Mouse (Mus musculus): ENCODE data around the gene Nkap. TPM values are rescaled to one million over a fixed set of nuclear protein-coding genes. Genes with fewer than 3 reads are reported as not detected.
"Not testable (repeated sequence)": the region's sequence is repeated elsewhere in the genome, so short reads cannot be mapped to it uniquely, and the experiment has no call there.

Nkap gene
- 10 to 100 TPM; 15.2 to 15.9 TPM for total RNA-seq (2021)
- long read RNA-seq, experiment 1, full-length matches to known transcripts = 24 of 29 reads
- long read RNA-seq, experiment 1, partial matches to known transcripts = 2 of 29 reads
- long read RNA-seq, experiment 1, other reads (novel, unspliced or antisense) = 3 of 29 reads
- long read RNA-seq, experiment 2, full-length matches to known transcripts = 22 of 22 reads
- long read RNA-seq, experiment 2, partial matches to known transcripts = 0 of 22 reads
- long read RNA-seq, experiment 2, other reads (novel, unspliced or antisense) = 0 of 22 reads

DNA sequence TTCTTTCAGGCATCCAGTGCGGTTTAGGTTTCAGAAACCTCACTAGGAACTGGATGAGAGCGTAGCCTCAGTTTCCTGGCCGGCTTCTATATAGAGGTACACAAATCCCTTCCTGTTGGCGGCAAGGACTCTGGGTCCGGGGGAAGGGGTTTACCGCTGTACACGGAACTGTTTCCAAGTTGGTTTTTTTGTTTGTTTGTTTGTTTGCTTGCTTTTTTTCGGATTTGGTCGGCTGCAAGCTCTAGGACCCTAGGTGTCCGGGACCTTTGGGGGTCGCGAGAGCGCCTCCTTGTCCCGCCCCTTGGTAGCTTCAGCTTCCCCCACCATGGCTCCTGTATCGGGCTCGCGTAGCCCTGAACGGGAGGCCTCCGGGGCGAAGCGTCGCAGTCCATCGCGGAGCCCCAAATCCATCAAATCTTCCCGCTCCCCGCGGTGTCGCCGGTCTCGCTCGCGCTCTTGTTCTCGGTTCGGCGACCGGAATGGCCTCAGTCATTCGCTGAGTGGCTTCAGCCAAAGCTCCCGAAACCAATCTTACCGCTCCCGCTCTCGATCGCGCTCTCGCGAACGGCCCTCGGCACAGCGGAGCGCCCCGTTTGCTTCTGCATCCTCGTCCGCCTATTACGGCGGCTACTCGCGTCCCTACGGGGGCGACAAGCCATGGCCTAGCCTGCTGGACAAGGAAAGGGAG, at the start of gene Nkap:
TSS of gene Nkap (plus strand) at position 125 of the 688 bp plus-strand sequence.
- intact Hi-C loops (cut with DNase I) = no loop called here
- DNase-seq (ENCODE audit: low spot score in 2 of 2) = peak; percentile 73 to 83

DNA sequence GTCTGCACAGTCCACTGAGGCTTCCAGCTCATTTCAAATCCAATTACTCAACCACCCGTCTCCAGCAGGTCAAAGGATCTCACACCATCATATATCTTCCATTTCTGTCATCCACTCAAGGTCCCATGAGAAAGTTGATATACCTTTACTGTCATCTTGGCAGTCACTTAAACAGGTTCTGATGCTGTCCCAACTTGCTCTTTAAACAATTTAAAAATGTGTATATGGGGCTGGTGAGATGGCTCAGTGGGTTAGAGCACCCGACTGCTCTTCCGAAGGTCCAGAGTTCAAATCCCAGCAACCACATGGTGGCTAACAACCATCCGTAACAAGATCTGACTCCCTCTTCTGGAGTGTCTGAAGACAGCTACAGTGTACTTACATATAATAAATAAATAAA, 46.2 kb upstream of the Nkap start:
- intact Hi-C loops (cut with DNase I); DNase-seq (ENCODE audit: low spot score in 2 of 2): not testable (repeated sequence)

DNA sequence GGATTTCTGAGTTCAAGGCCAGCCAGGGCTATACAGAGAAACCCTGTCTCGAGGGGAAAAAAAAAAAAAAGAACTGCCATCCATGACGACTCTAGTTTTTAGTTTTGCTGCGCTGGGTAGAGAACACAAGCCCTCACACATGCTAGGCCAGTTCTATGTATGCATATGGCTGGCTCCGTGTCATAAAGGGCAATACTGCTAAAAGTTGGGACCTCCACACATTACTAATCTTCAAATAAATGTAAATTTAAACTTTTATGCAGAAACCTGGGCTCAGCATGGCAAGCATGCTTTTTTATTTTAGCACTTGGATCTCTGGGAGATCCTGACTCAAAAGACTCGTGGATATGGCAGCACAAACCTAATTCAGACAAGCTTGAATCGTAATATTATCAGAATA, 45.4 kb upstream of the Nkap start:
- intact Hi-C loops (cut with DNase I) = no loop called here

DNA sequence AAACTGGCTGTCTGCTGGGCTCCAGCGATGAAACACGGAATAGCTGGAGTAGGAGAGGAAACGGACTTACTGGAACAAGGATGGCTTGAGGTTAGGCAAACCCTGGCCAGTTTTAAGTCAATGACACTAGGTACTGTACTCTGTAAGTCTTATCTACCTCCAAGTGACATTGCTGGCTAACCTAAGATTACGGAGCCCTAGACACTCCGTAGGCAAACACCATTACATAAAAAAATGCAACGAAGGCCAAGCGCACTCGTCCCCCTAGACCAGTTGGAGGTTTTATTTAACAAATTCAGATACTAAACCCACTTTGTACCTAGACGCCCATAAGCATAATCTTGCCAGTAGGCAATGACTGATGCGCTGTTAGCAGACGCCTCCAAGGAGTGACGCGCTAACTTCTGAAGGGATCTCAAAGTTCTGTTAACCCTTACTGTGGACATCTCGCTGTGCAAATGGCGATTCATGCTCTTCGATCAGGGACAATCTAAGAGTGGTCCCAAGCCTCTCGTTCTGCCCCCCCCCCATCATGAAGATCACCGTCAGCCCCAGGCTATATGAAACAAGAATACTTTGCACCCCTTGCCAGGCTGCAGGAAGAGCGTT, 42.2 kb upstream of the Nkap start:
- peak; percentile 15 to 36 for DNase-seq (ENCODE audit: low spot score in 2 of 2)
- intact Hi-C loops (cut with DNase I) = no loop called here

More for the DNA sequence above, 45.4 kb upstream of the Nkap start:
- DNase-seq (ENCODE audit: low spot score in 2 of 2) = no peak

DNA sequence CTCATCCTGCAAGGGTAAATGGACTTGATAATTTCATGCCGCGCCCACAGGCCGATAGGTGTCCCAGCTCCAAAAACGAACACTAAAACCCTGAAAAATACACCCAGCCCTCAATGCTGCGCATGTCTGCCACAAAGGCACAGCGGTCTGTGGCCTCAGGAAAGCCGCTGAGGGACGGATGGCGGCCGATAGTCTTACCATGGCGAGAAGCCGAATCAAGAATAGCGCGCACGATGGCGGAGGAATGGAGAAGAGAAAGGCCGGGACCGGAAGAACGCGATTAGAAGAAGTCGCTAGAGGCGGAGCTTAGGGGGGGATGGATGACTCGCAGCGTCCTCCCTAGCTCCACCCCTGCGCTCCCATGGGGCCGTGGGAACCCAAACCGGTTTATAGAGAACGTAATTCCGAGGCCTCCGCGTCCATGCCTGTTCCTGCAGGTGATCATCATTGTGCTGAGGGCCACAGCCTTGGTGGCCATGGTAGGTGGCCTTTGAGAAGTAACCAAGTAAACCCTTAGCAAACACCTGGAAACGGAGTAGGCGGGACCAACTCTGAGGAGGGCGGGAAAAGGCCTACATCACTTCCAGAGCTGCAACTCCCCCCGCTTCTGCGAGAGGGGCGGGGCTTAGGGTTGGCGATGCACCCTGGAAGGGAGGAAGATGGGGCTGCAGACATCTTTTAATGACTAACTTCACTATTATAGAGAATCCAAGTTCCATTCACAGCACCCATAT, 41.5 kb upstream of the Nkap start, which contains the start of gene Rpl39:
TSS of gene Rpl39 (minus strand) at position 476 of the 734 bp plus-strand sequence.
- peak; percentile 75 to 82 for DNase-seq (ENCODE audit: low spot score in 2 of 2)
- intact Hi-C loops (cut with DNase I) = no loop called here

DNA sequence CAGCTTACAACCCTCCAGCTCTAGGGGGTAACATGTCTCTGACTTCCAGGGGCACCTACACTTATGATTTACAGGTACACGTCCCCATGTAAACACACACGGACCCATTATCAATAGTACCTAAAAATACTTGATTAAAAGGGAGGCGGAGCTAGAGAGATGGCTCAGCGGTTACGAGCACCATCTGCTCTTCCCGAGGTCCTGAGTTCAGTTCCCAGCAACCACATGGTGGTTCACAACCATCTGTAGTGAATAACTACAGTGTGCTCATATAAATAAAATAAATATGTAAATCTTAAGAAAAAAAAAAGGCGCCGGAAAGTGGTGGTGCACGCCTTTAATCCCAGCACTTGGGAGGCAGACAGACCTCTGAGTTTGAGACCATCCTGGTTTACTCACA, 40.9 kb upstream of the Nkap start:
- intact Hi-C loops (cut with DNase I) = no loop called here
- peak in 1 of 2 experiments; percentile 4 for DNase-seq (ENCODE audit: low spot score in 2 of 2)

DNA sequence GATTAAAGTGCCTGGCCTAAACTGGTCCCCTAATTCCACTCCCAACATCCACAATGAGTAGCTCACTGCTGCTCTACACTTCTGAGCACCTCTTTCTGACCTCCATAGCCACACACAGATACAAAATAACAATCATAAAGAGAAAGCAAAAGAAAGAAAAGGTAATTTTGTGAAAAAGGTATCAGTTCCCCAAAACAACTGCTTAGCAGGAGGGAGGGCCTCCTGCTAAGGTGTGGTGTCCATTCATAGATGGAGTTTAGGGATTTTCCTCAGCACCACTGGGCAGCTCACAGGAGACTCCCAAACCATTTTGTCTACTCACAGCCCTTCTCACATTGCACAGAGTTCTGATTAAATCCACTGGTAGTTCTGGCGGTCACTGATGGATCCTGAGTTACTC, 37.8 kb upstream of the Nkap start:
- intact Hi-C loops (cut with DNase I) = no loop called here
- DNase-seq (ENCODE audit: low spot score in 2 of 2) = no peak

DNA sequence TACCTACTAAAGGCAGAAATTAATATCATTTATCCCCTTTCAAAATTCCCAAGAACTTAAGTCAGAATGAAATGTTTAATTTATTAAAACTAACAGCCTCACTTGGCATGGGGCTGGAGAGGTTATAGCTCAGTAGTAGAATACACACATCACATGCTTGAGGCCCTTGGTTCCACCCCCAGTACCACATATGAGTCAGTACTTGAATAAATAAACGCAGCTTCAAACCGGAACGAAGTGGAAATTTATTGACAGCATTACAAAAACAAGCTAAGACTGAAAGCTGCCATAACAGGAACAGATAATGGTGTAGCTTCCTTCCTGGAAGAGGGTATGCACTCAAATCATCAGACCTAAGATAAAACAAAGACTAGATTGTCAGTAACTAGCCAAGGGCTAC, 35.1 kb upstream of the Nkap start:
- no peak for DNase-seq (ENCODE audit: low spot score in 2 of 2)
- intact Hi-C loops (cut with DNase I) = no loop called here

DNA sequence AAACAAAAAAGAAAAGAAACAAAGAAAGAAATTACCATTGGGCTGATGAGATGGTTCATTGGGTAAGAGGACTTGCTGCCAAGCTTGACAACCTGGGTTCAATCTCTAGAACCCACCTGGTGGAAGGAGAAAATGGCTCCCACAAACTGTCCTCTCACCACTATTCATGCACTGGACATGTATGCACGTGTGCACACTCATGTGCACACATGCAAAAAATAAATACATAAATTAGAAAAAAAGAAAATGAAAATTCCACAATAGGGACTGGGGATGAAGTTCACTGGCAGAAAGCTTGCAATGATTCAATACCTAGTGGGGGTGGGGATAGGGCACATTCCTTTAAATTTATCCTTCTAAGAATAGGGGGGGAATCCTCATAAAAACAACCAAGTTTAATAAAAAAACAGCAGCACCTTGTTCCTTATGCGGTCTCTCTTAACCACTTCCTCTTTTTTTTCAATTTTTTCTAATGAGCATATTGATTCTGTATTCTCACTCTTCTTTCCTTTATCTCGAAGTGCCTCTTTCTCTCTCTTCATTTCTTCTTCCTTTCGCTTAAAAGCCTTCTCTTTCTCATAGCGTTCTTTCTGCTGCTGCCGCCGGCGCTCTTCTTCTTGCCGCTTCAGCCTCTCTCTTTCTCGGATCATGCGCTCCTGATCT, 31.4 kb upstream of the Nkap start:
- no peak for DNase-seq (ENCODE audit: low spot score in 2 of 2)

DNA sequence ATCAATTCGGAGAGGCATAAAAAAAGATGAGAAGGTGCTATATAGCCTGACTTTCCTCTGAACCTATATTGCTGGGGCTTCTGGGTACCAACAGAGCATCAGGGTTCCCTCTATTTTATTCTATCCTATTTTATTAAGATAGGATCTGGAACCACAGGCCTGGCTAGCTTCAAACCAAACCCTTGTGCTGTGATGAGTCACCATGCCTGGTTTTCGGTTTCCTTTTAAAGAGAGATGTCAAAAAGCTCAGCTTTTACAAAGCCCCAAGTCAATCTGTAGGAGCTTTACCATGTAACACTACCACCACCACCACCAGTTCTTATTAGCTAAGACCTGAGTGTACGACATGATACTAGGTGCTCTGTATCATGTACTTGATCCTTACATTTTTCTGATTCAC, 27.9 kb upstream of the Nkap start:
- intact Hi-C loops (cut with DNase I) = no loop called here
- no peak for DNase-seq (ENCODE audit: low spot score in 2 of 2)

More for the DNA sequence above, 31.4 kb upstream of the Nkap start:
- intact Hi-C loops (cut with DNase I) = no loop called here

DNA sequence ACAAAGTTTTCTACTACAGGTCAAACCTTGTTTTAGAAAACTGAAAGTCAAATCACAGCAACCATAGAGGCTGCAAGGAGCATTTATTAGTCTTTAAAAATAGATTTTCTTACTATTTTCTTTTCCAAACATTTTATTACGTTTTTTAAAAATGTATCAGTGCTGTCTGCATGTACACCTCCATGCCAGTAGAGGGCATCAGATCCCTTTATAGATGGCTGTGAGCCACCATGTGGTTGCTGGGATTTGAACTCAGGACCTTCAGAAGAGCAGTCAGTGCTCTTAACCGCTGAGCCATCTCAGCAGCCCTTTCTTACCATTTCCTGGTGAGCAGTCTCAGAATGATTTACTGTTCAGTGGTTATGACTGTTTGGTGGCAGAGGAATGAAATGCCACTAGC, 22.8 kb upstream of the Nkap start:
- no peak for DNase-seq (ENCODE audit: low spot score in 2 of 2)
- intact Hi-C loops (cut with DNase I) = no loop called here

DNA sequence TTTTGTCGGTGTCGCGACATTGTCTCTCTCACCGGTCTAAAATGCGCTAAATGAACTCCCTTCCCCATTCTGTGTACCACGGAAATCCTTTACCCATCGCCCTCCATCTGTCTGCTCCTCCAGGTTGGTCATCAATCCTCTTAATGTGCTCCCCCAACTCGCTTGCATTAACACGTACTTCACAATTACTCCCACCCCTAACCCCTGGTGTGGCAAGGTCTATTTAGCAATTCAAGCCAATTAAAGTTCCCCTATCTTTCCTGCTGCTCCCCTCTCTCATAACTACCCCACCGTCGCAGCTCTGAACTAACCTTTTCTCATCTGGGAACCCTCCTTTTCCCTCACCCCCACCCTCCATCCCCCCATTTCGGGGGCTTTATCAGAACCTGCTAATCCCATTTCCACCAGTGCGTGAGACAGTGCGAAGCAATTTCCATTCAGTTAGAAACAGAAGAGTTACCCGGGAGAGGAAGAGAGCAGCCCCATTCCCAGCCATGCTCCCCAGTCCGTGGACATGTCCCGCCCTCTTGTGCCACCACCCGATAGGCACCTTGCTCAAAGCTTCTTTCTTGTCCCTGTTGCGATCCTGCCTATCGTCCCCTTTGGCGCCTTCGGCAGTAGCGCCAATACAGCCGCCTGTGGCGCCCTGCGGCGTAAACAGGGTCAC, 16.9 kb upstream of the Nkap start:
- intact Hi-C loops (cut with DNase I) = no loop called here
- no peak for DNase-seq (ENCODE audit: low spot score in 2 of 2)

DNA sequence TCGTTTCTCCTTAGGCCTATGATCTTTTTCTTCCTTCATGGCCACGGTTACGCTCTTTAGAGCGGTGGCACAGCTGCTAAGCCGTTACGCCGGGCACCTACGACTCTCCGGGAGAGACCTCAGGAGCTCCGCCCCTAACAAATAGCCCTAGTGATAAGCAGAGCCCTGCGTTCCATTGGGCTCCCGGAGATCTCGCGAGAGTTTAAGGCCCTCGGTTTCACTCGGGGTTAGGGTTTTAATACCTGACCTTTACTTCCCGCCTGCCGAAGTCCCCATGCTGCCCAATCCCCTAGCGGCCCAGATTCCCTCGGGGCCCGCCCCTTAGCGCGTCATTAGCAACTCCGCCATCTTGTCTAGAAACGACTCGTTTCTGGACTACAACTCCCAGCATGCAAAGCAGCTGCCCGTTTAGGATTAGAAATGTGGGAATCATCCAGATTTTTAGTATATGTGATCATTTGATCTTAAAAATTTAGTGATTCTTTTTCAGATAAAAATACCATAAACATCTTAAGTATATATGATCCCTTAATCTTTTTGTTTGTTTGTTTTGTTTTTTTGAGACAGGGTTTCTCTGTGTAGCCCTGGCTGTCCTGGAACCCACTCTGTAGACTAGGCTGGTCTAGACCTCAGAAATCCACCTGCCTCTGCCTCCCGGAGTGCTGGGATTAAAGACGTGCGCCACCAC, 16.3 kb upstream of the Nkap start, which contains the start of gene Upf3b:
TSS of gene Upf3b (minus strand) at position 130 of the 688 bp plus-strand sequence.
- intact Hi-C loops (cut with DNase I) = no loop called here
- DNase-seq (ENCODE audit: low spot score in 2 of 2) = peak; percentile 88 to 95

DNA sequence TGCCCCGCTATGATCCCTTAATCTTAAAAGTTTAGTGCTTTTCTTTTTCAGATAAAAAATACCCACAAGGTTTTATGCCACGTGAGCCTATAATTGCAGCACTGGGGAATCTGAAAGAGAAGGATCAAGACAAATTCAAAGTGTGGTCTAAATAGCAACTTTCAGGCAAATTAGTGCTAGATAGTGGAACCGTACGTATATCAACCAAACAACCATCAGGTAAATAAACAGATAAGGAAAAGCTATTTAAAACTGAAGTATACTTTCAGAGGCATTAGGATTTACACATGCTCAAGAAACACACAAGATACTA, 15.8 kb upstream of the Nkap start:
- DNase-seq (ENCODE audit: low spot score in 2 of 2) = no peak
- intact Hi-C loops (cut with DNase I) = no loop called here

DNA sequence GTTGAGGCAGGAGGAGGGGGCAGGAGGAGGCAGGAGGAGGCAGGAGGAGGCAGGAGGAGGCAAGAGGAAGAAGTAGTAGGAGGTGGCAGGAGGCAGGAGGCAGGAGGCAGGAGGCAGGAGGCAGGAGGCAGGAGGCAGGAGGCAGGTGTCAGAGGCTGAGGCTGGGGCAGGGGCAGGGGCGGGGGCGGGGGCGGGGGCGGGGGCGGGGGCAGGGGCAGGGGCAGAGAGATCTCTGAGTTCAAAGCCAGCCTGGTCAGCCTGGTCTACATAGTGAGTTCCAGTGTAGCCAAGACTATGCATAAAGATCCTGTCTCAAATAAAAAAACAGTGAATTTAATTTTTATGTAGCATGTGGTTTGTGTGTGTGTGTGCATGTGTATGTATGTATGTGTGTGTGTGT, 9.5 kb upstream of the Nkap start:
- intact Hi-C loops (cut with DNase I) = no loop called here

DNA sequence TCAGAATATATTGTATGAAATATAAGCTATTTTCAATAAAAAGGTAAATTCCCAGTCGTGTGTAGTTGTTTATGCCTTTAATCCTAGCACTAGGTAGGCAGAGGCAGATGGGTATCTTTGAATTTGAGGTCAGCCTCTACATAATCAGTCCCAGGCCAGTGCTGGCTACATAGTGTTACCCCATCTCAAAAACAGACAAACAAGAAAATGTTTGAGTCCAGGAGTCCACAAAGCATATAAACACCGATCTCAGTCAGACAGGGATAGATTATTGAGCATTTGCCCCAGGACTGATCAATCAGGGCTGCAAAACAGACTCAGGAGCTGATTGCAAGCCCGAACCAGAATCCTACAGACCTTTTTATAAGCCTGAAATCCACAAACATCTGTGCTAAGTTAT, 7.0 kb upstream of the Nkap start:
- intact Hi-C loops (cut with DNase I) = no loop called here

More for the DNA sequence above, 9.5 kb upstream of the Nkap start:
- no peak for DNase-seq (ENCODE audit: low spot score in 2 of 2)

DNA sequence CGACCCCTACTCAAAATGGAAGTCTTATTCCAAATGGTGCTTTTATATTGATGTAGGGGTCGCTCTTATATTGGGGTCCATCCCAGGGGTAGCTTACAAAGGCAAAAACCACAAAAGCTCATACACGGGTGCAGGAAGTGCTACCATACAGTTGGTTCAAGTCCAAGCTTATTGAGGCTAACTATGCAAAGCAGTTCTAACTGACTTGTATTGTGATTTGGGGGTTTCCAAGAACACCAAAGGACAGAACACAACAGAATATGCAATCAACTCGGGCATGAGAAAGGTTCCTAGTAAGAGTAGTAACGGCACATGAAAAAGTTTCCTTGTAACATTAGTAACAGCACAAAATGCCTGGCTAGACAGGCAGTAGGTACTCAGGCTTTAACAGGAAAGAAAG, 6.4 kb upstream of the Nkap start:
- intact Hi-C loops (cut with DNase I) = no loop called here

More for the DNA sequence above, 7.0 kb upstream of the Nkap start:
- no peak for DNase-seq (ENCODE audit: low spot score in 2 of 2)

DNA sequence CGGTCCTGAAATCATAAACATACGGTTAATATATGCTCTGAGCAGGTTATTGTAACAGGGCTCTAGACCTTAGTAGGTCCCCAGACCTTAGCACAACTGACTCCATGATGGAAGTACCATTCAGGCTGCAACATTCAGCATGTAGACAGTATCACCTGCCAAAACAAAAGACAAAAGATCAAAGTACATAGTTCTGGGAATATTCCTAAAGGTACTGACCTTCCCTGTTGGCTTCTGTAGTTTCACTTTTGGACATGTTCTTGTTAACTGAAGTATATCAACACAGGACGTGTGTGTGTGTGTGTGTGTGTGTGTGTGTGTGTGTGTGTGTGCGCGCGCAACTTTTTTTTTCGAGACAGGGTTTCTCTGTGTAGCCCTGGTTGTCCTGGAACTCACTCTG, 1.1 kb upstream of the Nkap start:
- no peak for DNase-seq (ENCODE audit: low spot score in 2 of 2)
- intact Hi-C loops (cut with DNase I) = no loop called here

More for the DNA sequence above, 6.4 kb upstream of the Nkap start:
- no peak for DNase-seq (ENCODE audit: low spot score in 2 of 2)

Data from left cerebral cortex, postnatal 14 days (tissue).